Mouse (Mus musculus) bone marrow macrophage, adult 2 months (primary cell): Measurements from ENCODE around the gene Gins2. TPM values are rescaled to one million over a fixed set of nuclear protein-coding genes. Genes with fewer than 3 reads are reported as not detected.
A peak's percentile ranks its signal among the peaks of the same experiment; 100 is the strongest.

ENCODE experiments used
- H3K27ac ChIP-seq: 2 replicates; pipeline ENCODE4 v1.5.1; 2012; ENCODE audit warnings: low read depth, low read length; ENCODE audit not compliant: insufficient read depth
- H3K4me1 ChIP-seq: 2 replicates; pipeline ENCODE4 v1.6.1; 2012; ENCODE audit warnings: low read length; ENCODE audit not compliant: control insufficient read depth, insufficient read depth
- H3K4me3 ChIP-seq: 2 replicates; pipeline ENCODE4 v1.5.1; 2012; ENCODE audit warnings: mild to moderate bottlenecking, low read length, moderate library complexity; ENCODE audit not compliant: insufficient read depth
- CTCF ChIP-seq: IDR thresholded peaks from 2 replicates; pipeline ENCODE4 v1.5.1; 2012; ENCODE audit warnings: low read depth, mild to moderate bottlenecking, low read length, moderate library complexity
- POLR2A ChIP-seq: IDR thresholded peaks from 2 replicates; pipeline ENCODE4 v1.6.1; 2012; ENCODE audit warnings: mild to moderate bottlenecking, low read depth, low read length, borderline replicate concordance
- polyA plus RNA-seq: library from polyadenylated mRNA; stranded (reverse); fragments of >200 nt; gene quantifications from 2 replicates; pipeline ENCODE4 v1.2.4, GENCODE M21; 2012; ENCODE audit not compliant: missing spikeins, insufficient read depth, insufficient read length

Gins2 gene
- polyA plus RNA-seq, 1 experiment = 16.7 TPM

DNA sequence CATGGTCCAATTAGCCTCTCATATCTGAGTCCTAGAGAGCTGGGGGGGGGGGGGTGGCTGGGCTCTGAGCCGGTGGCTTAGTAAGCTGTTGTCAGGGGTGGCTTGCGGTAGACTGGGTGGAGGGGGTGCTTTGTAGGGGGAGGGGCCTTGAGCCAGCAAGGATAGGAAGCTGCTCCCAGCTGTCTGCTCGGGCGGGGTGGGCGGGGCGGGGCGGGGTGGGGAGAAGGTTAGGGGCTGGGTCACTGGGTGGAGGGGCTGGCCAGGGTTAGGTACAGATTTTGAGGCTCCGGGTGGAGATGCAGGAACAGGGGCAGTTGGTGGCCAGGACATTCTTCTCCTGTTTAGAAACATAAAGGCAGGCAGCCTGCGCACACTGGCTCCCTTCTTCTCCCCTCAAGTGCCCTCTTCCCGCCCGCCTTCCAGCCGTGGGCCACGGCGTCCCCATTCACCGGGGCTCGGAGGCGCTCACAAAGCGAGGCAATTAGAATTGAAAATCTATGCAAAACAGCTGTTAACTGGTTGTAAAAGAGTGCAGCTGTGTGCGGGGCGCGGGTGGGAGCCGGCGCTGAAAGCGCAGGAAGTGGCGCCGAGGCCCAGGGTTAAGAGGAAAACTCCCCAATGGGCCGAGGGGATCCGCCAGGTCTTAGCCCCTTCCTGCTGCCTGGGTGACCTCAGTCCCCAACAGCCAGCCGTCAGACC is 56.4 kb downstream of the Gins2 start:
- Histone ChIP-seq H3K4me3 (no peak overlapping the region), H3K27ac (no peak overlapping the region), H3K4me1 (peaks cover 25% of the 10 kb centered on the region)
- TF ChIP-seq CTCF = no peak
- TF ChIP-seq POLR2A = no peak

DNA sequence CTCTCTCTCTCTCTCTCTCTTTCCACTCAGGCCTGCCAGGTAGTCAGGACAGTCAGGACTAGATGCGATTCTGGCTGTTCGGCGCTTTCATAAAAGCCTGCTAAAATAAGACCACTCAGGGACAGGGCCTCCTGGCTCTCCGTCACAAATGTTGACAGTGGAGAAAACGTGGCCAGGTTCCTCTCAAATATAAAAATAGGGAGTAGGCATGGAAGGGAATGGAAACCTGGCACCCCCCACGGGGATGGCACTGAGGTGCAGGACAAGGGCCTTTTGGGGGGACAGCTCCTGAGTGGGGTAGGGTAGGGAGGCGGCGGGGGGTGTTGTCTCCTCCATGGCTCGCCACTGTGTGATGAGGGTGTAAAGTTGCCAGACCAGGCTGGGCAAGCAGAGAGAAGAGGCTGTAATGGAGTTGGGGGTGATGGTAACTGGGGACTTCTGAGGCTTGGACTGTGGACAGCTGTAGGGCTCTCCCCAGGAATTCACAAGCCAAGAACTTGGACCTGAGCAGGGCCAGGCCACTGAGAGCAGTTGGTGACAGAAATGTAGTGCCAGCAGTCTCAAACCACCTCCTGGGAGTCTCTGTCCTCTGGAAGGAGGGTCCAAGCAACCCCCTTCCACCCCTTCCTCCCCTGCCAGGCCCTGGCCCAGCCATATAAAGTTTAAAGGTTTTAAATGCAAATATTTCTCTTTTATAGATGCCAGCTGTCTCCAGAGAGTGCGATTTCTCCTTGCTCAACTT is 57.2 kb downstream of the Gins2 start:
- peaks cover 28% of the 10 kb centered on the region for H3K4me1 ChIP-seq

DNA sequence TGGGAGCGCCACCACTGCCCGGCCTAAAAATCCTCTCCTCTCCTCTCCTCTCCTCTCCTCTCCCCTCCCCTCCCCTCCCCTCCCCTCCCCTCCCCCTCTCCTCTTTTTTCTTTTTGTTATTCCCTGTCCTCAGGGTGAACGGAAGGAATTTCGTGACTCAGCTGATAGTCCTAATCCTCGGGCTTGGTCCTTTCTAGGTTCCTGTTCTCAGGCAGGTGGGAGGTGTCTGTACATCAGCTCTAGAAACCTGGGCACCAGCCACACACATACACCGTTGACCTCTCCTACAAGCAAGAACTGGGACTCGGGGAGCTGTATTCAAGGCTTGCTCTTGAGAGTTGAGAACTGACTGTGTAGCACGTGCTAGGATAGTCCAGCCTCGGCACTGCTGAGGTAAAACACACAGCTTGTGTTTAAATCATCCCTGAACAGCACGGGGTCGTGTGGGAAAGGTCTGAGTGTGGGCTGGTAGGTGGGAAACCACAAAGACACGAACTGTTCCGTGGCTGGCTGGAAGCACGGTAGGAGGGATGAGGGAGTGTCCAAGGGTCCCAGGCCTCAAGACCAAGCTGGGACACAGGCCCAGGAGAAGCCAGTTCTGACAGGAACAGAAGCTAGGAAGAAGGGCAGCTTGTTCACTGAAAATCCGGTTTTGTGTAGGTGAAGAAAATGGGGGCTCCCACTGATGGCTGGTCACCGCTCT is 58.0 kb downstream of the Gins2 start:
- TF ChIP-seq CTCF (no peak), POLR2A (no peak)
- Histone ChIP-seq H3K27ac (no peak overlapping the region), H3K4me1 (peaks cover 36% of the 10 kb centered on the region), H3K4me3 (no peak overlapping the region)

More for the DNA sequence above, 57.2 kb downstream of the Gins2 start:
- no peak overlapping the region for H3K27ac ChIP-seq
- no peak overlapping the region for H3K4me3 ChIP-seq
- no peak for TF ChIP-seq CTCF
- no peak for TF ChIP-seq POLR2A

DNA sequence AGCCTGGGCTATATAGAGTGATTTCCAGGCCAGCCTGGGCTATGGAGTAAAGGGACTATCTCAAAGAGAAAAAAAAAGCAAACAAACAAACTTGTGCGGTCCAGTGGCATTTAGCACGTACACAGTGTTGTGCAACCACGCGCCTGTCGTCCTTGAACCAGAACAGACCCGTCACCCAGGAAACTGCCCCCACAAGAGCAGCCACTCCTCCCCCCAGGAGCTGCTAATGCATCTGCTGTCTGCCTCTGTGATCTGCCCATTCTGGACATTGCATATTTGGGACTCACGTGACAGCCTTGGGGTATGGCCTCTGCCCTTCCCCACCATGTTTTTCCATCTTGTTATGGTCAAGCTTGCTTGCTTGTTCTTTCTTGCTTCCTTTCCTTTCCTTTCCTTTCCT is 59.9 kb downstream of the Gins2 start:
- TF ChIP-seq CTCF = no peak
- no peak for TF ChIP-seq POLR2A

More for the DNA sequence above, 59.9 kb downstream of the Gins2 start:
- Histone ChIP-seq H3K4me3 (no peak overlapping the region), H3K4me1 (peaks cover 48% of the 10 kb centered on the region), H3K27ac (peak overlapping the region; percentile 62)

Other genes starting within 250 kb of the Gins2 start
- 1.1 and 1.6 TPM in 2 replicates for gene 1190005I06Rik, start 58.3 kb upstream of the Gins2 start, polyA plus RNA-seq
- gene Gm27021, start 78.8 kb upstream of the Gins2 start, polyA plus RNA-seq = not detected in 2 replicates
- gene Cox4i1, start 78.9 kb upstream of the Gins2 start, polyA plus RNA-seq = 607 and 651 TPM in 2 replicates
- gene Emc8, start 79.3 kb upstream of the Gins2 start, polyA plus RNA-seq = 56.5 and 61.3 TPM in 2 replicates
- 157 and 163 TPM in 2 replicates for gene Irf8, start 147.1 kb upstream of the Gins2 start, polyA plus RNA-seq